Mouse (Mus musculus) B cell, adult 2 months (primary cell): Measurements from ENCODE around the gene Rabl6.
"Not testable (repeated sequence)": the region's sequence is repeated elsewhere in the genome, so short reads cannot be mapped to it uniquely, and the experiment has no call there.

Experiments used
- DNase-seq, 2 experiments: peaks; one replicate each; pipeline ENCODE4 v3.0.0; 2022

The Rabl6 gene

DNA sequence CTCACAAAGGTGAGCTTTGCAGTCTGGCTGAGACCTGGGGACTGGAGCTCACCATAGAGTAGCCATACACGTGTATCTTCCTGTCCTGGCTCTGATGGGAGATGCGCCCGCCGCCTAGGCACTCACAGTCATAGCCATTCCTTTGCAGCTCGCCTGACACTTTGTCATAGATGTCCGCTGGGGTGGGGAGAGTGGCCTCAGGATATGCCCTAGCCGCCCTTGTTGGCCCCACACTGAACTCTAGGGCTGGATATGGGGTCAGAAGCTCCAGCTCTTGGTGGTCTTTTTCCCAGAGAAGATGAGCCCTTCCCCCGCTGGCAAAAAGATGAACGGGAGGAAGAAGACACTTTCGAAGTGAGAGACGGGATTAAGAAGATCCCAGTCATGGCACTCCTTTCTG lies 34.2 kb downstream of the Rabl6 start:
- DNase-seq = no peak

DNA sequence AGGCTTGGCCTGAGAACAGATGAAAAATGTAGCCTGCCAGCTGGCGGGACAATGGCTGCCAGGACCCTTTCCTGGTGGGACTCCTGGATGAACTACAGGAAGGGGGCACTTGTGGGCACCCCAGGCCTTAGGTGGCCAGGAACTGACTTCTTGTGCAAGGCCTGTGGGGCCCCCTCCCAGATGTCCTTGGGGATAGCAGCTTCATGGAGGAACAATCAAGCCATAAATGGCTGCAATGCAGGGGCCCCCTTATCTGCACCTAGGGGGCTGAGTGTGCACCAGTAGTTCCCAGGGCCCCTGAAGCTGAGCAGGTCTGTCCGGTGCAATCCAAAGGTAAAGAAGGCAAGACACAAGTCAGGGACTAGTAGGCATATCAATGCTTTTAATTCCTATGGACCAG lies 35.3 kb downstream of the Rabl6 start:
- no peak for DNase-seq

DNA sequence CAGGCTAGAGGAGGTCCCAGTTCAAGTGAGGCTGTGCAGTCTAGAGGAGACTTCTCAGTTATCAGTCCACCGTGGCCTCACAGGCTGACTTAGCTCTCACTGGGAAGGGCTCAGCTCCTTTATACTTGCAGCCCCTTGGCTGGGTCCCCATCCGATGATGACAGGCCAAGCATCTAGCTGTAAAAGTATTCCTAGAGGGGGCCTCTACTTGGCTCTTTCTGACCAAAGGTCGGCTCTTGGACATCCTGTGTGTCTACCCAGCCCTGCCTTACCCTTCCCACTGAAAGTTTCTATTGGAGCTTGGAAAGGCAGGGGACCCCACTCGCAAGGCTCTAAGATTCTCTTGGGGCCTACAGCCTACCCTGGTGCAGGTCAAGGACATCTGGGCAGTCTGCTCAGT lies 37.1 kb downstream of the Rabl6 start:
- DNase-seq = no peak

DNA sequence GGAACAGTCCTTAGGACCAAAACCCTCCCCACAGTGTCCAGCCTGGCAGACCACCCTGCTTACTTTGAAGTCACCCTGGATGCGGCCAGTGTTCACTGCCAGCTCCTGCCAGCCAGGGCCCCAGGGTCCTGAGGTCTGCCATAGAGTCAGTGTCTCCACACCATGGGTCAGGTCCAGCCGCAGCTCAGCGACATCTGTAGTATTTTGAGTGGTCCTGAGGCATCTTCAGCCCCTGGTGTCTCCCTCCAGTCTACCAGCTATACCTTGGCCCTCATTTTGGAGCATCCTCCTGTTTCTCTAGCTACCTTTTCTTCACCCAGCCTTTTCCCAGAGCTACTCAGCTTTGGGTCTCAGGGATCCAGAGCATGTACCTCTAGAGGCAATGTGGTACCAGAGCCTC lies 39.0 kb downstream of the Rabl6 start:
- DNase-seq = no peak

DNA sequence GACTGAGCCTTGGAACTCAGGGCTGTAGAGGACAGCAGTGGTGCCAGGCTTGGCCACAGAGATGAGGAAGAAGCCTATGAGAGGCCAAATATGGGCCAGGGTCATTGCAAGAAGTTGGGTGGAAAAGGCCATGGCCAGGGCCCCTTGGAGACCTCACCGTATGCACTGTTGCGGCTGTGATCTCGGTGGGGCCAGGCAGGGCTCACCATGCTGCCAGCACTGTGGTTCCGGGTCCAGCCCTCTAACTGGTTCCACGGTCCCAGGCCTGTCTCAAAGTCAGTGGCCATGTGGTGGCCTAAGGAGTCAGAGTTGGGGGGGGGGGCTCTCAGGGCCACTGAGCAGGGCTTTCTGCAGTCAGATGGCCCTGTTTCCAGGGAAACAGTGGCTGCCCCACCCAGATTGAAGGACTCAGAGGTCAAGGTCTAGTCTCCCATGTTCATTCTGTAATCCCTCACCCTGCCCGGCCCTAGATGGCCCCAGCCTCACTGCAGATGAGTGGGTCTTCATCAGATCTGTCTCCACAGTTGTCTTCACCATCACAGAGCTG lies 39.8 kb downstream of the Rabl6 start:
- no peak for DNase-seq

DNA sequence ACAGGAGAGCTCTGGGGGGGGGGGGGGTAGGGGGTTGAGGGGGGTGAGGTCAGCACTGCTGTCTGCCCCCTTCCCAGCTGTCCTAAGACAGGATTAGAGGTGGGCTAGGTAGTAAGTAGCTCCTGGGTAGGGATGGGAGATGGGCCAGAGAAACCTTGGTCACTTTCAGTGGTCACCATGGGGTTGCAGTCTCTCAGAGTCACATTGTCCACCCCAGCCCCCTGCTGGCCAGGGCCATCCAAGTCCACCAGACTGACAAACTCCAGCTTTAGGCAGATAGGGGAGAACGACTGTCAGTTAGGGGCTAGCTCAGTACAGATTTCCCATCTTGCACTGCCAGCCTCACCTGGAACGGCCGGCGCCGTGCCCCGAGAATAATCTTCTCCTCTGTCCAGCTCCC lies 41.8 kb downstream of the Rabl6 start:
- no peak for DNase-seq

DNA sequence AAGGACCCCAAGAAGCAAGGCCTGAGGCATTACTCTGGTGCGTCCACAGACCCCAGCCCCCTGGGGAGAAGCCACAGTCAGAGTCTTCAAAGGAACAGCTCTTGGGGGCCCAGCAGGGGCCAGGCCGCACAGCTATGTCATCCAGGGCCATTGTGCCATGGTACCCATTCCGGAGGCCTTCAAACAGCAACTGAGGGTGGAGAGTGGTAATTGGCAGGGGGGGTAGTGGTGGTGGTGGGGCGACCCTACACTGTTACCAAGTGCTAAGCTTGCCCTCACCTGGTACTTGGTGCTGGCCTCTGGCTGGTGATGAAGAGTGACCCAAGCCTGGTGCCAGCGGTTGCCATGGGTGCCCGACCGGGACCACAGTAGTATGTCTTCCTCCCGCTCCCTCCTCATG lies 42.6 kb downstream of the Rabl6 start:
- no peak for DNase-seq

DNA sequence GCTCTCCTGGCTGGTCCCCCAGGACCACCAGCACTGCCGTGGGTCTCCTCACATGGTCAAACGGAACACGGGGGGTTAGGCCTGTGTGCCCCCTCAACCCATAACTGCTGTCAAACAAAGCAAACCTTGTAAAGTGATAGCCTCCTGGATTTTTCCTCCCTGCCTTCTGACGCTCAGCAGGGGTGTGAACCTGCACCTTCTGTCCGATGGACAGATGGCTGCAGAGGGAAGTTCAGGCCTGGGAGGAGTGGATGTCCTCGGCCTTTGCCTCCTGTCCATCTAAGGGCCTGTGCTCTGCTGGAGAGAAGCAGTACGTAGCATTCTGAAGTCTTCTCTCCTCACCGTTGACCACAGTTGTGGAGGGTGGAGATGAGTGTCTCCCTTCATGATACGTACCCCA lies 46.4 kb downstream of the Rabl6 start:
- DNase-seq = no peak

DNA sequence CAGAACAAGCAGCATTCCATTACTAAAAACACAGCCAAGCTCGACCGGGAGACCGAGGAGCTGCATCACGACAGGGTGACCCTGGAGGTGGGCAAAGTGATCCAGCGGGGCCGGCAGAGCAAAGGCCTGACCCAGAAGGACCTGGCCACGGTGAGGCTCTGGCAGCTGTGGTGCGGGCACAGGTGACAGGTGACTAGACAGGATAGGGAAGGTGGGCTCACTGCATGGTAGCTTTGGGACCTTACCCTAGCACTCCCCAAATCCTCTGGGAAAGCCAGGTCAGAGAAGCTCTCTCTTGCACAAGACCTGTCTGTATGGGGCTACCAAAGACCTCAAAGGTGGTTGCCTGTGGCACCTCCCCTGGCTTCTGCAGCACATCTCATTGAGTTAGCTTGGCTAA lies 47.8 kb downstream of the Rabl6 start:
- DNase-seq = no peak

DNA sequence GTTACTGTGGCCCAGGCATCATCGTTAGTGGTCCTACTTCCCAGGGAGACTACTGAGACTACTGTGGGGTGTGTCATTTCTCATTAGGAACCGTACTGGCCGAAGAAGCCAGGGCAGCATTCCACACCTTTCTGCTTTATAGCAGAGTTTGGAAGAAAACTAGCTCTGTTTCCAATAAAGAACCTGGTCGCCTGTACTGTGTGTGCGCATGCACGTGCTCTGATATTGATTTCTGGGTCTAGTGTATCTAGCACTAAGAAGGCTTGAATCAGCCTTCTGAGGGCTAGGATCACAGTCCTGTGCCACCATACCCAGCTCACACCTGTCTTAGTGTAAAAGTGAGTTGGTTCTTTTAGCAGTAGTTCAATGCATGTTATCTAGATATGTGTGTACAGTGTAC lies 49.5 kb downstream of the Rabl6 start:
- DNase-seq = no peak

DNA sequence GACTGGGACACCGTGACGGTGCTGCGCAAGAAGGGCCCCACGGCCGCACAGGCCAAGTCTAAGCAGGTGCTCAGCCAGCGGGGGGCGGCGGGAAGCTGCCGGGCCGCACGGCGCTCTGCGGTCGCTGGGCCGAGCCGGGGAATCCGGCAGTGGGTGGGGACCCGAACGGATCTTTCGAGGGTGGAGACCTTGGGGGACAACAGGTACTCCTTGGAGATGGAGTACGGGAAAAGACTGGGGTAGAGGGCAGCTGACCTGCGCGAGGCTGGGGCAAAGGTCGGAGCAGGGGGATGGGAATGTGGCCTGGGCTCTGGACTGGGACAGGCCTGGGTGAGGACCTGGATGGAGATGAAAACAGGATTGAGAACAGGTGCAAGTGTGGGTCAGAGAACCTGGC lies 50.4 kb downstream of the Rabl6 start:
- DNase-seq = no peak

DNA sequence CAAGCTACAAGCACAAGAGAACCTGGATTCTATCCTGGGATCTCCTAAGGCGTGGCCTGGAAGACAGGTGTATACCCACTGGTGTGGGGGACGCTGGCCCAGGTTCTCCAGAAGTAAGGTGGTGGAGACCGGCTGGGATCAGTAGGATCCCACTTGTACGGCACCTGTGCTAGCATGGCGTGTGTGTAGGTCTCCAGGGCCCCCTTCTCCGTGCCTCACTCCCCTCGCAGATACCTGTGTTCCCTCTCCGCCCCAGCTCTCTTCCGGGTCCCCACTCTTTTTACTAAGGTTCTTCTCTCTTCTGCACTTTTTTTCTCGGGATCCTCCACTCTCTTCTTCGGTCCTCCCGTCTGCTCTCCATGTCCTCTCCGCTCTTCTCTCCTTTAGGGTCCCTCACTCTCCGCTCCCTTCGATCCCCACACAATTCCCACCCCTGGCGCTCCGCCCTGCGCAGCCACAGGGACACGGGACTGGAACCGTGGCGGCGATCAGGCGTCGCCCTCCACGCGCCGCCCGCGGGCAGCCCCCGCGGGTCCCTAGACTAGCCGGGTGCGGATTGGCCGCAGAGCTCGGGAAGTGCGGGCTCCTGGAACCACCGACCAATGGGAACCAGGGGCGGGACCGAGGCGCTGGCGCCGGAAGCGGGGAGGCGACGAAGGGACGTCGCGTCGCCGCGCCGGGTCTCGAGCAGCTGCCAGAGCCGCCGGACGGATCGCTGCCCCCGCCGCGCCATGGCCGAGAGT lies 50.9 kb downstream of the Rabl6 start, which contains the start of gene Edf1:
Gene Edf1, plus strand, starts transcription at position 627 of the 743 bp plus-strand sequence.
- DNase-seq = peak; percentile 91

DNA sequence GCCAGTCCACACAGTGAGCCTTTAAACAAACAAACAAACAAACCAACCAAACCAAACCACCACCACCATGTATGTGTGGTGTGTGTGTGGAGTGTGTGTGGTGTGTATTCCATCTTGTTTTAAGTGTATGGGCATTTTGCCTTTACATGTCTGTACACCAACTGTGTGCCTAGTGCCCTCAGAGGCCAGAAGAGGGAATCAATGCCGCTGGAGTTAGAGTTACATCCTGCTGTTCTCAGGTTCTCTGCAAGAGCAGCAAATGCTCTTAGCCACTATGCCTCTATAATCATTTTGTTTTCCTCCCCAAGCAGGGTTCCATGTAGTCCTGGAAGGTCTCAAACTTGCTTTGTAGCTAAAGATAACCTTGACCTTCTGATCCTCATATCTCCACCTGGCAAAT lies 52.0 kb downstream of the Rabl6 start:
- no peak for DNase-seq

DNA sequence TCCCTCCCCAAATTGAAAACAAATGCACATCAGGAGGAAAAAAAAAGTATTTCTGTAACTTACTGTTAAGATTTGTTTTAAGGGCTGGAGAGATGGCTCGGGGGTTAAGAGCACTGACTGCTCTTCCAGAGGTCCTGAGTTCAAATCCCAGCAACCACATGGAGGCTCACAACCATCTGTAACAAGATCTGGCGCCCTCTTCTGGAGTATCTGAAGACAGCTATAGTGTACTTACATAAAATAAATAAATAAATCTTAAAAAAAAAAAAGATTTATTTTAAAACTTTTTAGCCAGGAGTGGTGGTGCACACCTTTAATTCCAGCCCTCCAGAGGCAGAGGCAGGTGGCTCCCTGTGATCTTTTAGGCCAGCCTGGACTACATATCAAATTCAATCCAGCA lies 52.8 kb downstream of the Rabl6 start:
- peak; percentile 24 to 36 for DNase-seq

DNA sequence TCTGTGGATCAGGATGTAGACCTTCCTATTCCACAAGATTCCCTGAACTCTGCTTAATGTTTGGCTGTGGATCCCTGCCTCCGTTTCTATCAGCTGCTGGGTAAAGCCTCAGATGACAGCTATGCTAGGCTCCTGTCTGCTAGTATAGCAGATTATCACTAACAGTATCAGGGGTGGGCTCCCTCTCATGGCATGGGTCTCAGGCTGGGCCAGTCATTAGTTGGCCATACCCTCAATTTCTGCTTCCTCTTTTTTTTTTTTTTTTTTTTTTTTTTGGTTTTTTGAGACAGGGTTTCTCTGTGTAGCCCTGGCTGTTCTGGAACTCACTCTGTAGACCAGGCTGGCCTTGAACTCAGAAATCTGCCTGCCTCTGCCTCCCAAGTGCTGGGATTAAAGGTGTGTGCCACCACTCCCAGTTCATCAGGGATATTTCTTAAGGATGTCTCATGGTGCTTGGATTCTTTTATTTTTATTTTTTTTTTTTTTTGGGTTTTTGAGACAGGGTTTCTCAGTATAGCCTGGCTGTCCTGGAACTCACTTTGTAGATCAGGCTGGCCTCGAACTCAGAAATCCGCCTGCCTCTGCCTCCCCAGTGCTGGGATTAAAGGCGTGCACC lies 55.0 kb downstream of the Rabl6 start:
- DNase-seq = not testable (repeated sequence)

DNA sequence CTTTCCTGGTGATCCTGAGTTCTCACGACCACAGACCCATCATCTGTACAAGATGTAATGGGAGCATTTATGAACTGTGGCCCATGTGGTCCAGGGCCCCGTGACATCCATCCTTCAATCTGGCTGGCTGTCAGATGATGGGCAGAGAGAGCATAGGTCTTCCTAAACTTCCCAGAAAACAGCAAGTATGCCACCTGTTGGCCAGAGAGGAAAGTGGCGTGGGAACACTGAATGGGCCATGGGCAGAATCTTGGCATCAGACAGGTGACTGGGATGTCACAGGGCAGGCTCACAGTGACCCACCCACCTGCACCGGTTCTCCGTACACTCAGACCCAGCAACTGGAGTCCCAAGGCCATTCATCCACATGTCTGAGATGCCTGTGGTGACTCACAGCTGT lies 57.1 kb downstream of the Rabl6 start:
- DNase-seq = peak; percentile 59 to 63

DNA sequence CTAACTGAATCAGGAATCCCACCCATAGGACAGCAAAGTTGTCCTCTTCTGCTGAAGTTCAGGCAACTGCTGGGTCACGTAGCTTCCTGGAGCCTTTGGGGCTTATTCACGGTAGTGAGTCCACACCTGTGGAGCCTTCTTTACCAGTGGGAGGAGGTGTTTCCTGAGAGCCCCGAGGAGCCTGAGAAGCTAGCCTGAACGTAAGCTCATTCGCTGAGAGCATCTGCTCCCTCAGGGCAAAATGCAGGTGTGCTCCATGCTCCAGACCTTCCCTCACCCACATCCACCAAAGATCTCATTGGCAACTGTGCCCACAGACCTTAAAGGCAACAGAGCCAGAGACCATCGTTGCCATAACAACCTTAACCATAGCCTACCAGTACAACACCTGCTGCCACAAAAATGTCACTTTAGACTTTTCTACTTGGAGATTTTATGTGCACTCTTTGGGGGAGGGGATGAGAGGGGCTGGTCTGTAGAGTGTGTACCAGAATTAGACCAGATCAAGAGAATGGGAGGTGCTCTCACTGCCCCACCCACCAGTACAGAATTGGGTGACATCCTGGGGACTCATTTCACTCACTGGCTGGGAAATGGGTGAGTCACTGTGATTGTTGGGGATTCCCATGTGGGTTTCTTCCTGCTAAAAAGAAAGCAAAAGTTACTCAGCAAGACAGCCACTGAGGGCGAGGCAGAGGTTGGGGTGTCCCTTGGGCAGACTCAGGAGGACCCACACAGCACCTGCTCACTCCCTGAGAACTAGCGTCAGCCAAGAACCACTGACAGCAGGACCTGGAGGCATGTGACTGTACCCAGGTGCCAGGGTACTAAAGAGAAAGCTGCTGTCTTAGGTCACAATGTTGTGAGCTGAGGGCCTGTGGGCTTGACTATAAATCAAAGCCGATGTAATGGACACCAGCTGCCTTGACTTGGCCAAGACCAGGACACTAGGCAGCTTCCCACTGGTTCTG lies 59.0 kb downstream of the Rabl6 start:
- DNase-seq = peak; percentile 62 to 70

DNA sequence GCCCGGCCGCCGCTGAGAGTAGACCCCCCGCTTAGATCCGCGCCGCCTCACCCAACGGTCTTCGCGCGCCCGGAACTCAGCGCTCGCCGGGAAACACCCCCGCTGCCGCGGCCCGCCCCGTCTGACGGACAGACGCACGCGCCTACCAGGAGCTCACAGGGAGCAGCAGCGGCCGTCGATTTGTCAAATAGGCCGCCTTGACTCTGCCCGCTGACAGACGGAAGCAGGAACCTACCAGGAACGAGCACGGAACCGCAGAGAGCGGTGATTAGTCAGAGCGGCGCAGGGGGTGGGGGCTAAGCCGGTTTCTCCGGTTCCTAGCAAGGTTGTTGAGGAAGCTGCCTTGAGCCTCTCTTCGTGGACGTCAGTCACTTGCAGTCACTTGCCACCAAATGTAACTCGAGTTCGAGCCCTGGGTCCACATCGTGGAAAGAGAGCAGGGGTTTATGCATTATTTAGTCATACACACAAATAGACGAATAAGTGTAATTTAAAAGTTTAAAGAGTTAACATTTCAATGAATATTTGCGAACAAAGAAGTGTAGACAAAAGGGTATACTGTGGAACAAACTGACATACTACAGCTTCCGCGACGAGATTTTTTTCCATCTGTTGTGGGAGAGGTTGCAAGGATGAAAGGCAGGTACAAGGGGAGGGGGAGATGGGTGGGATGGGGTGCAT lies 61.4 kb downstream of the Rabl6 start, which contains the start of gene Traf2:
Gene Traf2, minus strand, starts transcription at position 130 of the 681 bp plus-strand sequence.
- DNase-seq = peak; percentile 96 to 97

DNA sequence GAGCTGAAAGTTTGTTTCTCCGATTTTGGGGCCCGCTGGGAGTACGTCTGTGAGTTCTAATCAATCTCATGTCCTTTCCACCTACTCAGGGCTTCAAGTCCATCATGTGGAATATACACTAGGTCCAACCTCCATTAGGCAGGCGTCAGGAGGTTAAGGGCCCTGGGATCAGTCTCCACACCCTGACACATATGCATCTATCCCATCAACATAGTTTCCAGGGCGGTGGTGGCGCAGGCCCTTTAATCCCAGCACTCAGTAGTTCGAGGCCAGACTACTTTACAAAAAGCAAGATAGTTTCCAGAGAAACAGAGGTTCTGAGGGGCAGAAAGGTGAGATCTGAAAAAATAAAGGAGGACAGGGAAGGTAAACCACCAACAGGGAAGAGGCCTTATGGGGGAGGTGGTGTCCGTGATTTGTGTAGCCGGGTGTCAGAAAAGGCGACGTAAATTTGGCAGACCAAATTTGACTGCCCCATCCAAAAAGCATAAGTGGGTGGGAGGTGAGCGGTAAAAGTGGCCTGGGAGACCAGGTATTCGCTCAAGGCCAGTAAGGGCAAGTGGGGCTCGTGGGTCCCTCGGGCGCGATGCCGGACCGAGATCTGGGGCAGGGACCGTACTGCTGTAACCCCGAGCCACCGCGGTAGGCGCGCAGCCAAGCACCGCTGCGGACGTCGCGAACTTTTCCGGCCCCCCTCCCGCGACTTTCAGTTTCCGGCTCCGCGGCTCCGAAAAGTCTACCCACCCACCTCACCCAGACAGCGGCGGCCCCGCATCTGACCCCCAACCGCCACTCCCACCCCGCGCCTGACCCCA lies 62.1 kb downstream of the Rabl6 start:
- peak in 1 of 2 experiments; percentile 7 for DNase-seq

DNA sequence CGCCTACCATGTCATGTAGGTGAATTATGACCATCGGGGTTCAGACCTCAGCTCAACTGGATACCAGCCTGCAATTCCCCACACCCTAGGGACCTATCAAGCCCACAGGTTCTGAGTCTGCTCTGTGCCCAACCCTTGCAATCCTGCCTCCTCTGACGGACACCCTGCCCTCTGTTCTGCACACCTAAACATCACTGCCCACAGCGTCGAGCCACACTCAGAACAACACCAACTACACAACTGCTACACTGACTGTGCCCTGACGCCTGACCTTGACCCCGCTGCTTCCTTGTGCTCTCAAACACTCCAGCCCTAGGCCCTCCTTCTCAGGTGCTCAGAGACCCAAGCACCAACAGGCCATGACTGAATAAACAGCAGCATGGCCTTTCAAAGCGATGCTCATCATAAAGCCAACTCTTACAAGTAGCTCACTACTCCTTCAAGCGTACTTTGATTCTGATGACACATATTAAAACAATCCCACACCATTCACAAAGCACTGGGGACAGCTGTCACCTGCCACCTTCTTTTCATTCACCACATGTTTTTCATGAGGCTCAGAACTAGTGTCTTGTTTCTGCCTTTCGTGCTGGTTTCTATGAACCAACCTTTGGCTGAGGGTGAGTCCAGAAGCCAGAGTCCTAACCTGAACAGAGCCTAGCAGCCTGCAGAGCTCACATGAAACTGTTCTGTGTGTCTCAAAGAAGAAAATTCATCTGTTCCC lies 66.5 kb downstream of the Rabl6 start:
- DNase-seq = no peak

DNA sequence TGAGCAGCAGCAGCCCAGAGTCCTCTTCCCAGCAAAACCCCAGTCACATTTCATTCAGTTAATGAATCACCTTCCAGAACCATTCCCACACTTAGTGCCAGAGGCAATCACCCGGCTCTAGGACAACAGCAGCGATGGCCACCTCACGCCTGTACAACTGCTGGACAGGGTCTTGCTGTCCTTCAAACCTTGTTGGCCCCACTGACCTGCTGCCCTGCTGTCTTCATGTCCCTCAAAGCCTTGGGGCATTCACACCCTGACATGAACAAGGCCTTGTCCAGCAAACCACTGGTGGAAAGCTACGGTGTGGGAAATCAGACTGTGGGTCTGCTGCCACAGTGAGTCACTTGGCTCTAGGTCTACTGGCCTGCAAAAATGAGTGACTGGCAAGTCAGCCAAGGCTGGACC lies 67.8 kb downstream of the Rabl6 start:
- no peak for DNase-seq
